Mouse (Mus musculus) neural tube, embryonic 10.5 days (tissue): ENCODE results near the gene Ccdc78.
"Not testable (repeated sequence)": the region's sequence is repeated elsewhere in the genome, so short reads cannot be mapped to it uniquely, and the experiment has no call there.

Experiments
- DNase-seq: peaks from one replicate; pipeline ENCODE4 v3.0.0-alpha.2; 2017; ENCODE audit warnings: low spot score; ENCODE audit errors: extremely low spot score

Ccdc78 gene

GRCm38 (mm10) chr17:25786280-25786679 lies at the start of gene Ccdc78:
Gene Ccdc78, plus strand, starts transcription at chr17:25786580.
- DNase-seq: no peak

GRCm38 (mm10) chr17:25738861-25739260 lies 47.5 kb upstream of the Ccdc78 start:
- DNase-seq: no peak

- not testable (repeated sequence) for DNase-seq
Observed at GRCm38 (mm10) chr17:25741471-25741870, 44.9 kb upstream of the Ccdc78 start.

GRCm38 (mm10) chr17:25743831-25744230 lies 42.5 kb upstream of the Ccdc78 start:
- no peak for DNase-seq

- no peak for DNase-seq
Observed at GRCm38 (mm10) chr17:25744311-25744710, 42.1 kb upstream of the Ccdc78 start.

GRCm38 (mm10) chr17:25748238-25748637 lies 38.1 kb upstream of the Ccdc78 start:
- no peak for DNase-seq

GRCm38 (mm10) chr17:25749314-25749713 lies 37.1 kb upstream of the Ccdc78 start:
- no peak for DNase-seq

GRCm38 (mm10) chr17:25751446-25751845 lies 34.9 kb upstream of the Ccdc78 start:
- no peak for DNase-seq

- DNase-seq: no peak
Observed at GRCm38 (mm10) chr17:25754241-25754640, 32.1 kb upstream of the Ccdc78 start, which contains the start of gene Msln. Gene Msln, minus strand, starts transcription at chr17:25754378.

GRCm38 (mm10) chr17:25755086-25755485 lies 31.3 kb upstream of the Ccdc78 start:
- DNase-seq: no peak

GRCm38 (mm10) chr17:25755627-25756377 lies 30.6 kb upstream of the Ccdc78 start:
- no peak for DNase-seq

GRCm38 (mm10) chr17:25756378-25757242 lies 29.8 kb upstream of the Ccdc78 start:
- DNase-seq: no peak

- DNase-seq: no peak
Observed at GRCm38 (mm10) chr17:25757691-25758090, 28.7 kb upstream of the Ccdc78 start.

- DNase-seq: no peak
Observed at GRCm38 (mm10) chr17:25760148-25760547, 26.2 kb upstream of the Ccdc78 start.

- no peak for DNase-seq
Observed at GRCm38 (mm10) chr17:25761561-25761970, 24.8 kb upstream of the Ccdc78 start.

- no peak for DNase-seq
Observed at GRCm38 (mm10) chr17:25762591-25762990, 23.8 kb upstream of the Ccdc78 start.

- DNase-seq: no peak
Observed at GRCm38 (mm10) chr17:25765886-25766285, 20.5 kb upstream of the Ccdc78 start.

- DNase-seq: no peak
Observed at GRCm38 (mm10) chr17:25769331-25769730, 17.0 kb upstream of the Ccdc78 start.

- peak; percentile 99 for DNase-seq
Observed at GRCm38 (mm10) chr17:25773549-25774120, 12.7 kb upstream of the Ccdc78 start, which contains the start of gene Narfl. Gene Narfl, plus strand, starts transcription at chr17:25773776.

- no peak for DNase-seq
Observed at GRCm38 (mm10) chr17:25775318-25776062, 10.9 kb upstream of the Ccdc78 start.

GRCm38 (mm10) chr17:25777948-25778347 lies 8.4 kb upstream of the Ccdc78 start:
- DNase-seq: no peak
